Mouse (Mus musculus) stomach, embryonic 16.5 days (tissue): ENCODE data around the gene Gm13275. TPM values are rescaled to one million over a fixed set of nuclear protein-coding genes. Genes with fewer than 3 reads are reported as not detected.

Experiments
- polyA plus RNA-seq: library from polyadenylated mRNA; unstranded; fragments of >200 nt; fragmentation: Nextera tagmentation; extraction: Ambion mirVana; gene quantifications from 2 replicates; pipeline ENCODE4 v1.2.1, GENCODE M21; 2015

Gm13275 gene
- polyA plus RNA-seq, 1 experiment from 2014 or later: not detected

Other genes starting within 250 kb of the Gm13275 start
- gene Ifna15, start 236.2 kb upstream of the Gm13275 start, polyA plus RNA-seq: not detected in 2 replicates
- gene Ifna14, start 222.7 kb upstream of the Gm13275 start, polyA plus RNA-seq: not detected in 2 replicates
- gene Ifna9, start 202.1 kb upstream of the Gm13275 start, polyA plus RNA-seq: not detected in 2 replicates
- not detected in 2 replicates for gene Ifna12, start 191.1 kb upstream of the Gm13275 start, polyA plus RNA-seq
- gene C87499, start 160.1 kb upstream of the Gm13275 start, polyA plus RNA-seq: not detected in 2 replicates
- gene Ifna13, start 150.0 kb upstream of the Gm13275 start, polyA plus RNA-seq: not detected in 2 replicates
- gene Ifna16, start 117.6 kb upstream of the Gm13275 start, polyA plus RNA-seq: not detected in 2 replicates
- gene Ifna2, start 110.6 kb upstream of the Gm13275 start, polyA plus RNA-seq: not detected in 2 replicates
- gene Ifnab, start 103.1 kb upstream of the Gm13275 start, polyA plus RNA-seq: not detected in 2 replicates
- gene Gm26566, start 72.7 kb upstream of the Gm13275 start, polyA plus RNA-seq: 0.36 and 0.51 TPM in 2 replicates
- 83.6 and 87.9 TPM in 2 replicates for gene Klhl9, start 72.0 kb upstream of the Gm13275 start, polyA plus RNA-seq
- gene Gm13271, start 39.6 kb upstream of the Gm13275 start, polyA plus RNA-seq: not detected in 2 replicates
- 0.19 and 0.26 TPM in 2 replicates for gene Gm13283, start 34.4 kb upstream of the Gm13275 start, polyA plus RNA-seq
- 0.59 and 0.89 TPM in 2 replicates for gene Gm13290, start 20.7 kb upstream of the Gm13275 start, polyA plus RNA-seq
- not detected in 2 replicates for gene Gm13289, start 17.6 kb upstream of the Gm13275 start, polyA plus RNA-seq
- gene Gm13272, start 14.6 kb upstream of the Gm13275 start, polyA plus RNA-seq: 0.28 TPM in 1 of 2 replicates, not detected in the other
- gene Ifnz, start 12.4 kb upstream of the Gm13275 start, polyA plus RNA-seq: 0.48 TPM in 1 of 2 replicates, not detected in the other
- not detected in 2 replicates for gene Gm13276, start 8.8 kb upstream of the Gm13275 start, polyA plus RNA-seq
- not detected in 2 replicates for gene Gm13277, start 5.9 kb upstream of the Gm13275 start, polyA plus RNA-seq
- not detected in 2 replicates for gene Gm13278, start 2.9 kb upstream of the Gm13275 start, polyA plus RNA-seq
- gene Gm13279, start 2.9 kb downstream of the Gm13275 start, polyA plus RNA-seq: not detected in 2 replicates
- 0.70 and 1.1 TPM in 2 replicates for gene Gm13285, start 5.2 kb downstream of the Gm13275 start, polyA plus RNA-seq
- gene Gm13287, start 8.8 kb downstream of the Gm13275 start, polyA plus RNA-seq: not detected in 2 replicates
- gene Gm13288, start 11.0 kb downstream of the Gm13275 start, polyA plus RNA-seq: 0.06 and 0.15 TPM in 2 replicates
- not detected in 2 replicates for gene Ifna7, start 21.7 kb downstream of the Gm13275 start, polyA plus RNA-seq
- gene Ifna11, start 25.5 kb downstream of the Gm13275 start, polyA plus RNA-seq: not detected in 2 replicates
- gene Ifna6, start 32.9 kb downstream of the Gm13275 start, polyA plus RNA-seq: not detected in 2 replicates
- gene Ifna5, start 41.0 kb downstream of the Gm13275 start, polyA plus RNA-seq: not detected in 2 replicates
- gene Ifna4, start 47.4 kb downstream of the Gm13275 start, polyA plus RNA-seq: not detected in 2 replicates
- gene Ifna1, start 55.6 kb downstream of the Gm13275 start, polyA plus RNA-seq: not detected in 2 replicates
- not detected in 2 replicates for gene Ifne, start 85.7 kb downstream of the Gm13275 start, polyA plus RNA-seq